Mouse (Mus musculus): Measurements from ENCODE around the gene Irs2.

DNA sequence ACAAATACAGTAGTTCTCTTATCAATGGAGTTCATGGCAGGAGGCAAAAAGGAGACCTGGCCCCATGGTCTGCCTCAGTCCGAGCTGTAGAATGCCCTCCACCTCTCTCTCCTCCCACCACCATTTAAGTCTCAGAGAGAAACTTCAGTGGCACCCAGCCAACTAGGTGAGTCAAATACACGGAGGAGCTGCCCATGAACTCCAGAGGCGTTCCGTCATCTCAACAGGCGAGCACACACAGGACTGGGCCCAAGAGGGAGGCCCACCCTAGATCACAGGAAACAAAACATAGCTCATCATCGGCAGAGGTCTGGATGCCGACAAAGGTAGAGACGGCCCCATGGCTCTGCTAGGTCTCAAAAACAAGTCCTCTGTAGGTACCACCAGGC is 47.9 kb upstream of the Irs2 start:
- TF ChIP-seq POLR2A (IDR thresholded peaks at IDR 0.05; ENCODE audit: borderline replicate concordance, low read depth, low read length) (no peak), CTCF (IDR thresholded peaks at IDR 0.05; ENCODE audit: low read depth, low read length) (no peak)

All from bone marrow macrophage, adult 2 months (primary cell).